Mouse (Mus musculus) heart, embryonic 15.5 days (tissue): ENCODE results near the gene Islr. TPM values are rescaled to one million over a fixed set of nuclear protein-coding genes. Genes with fewer than 3 reads are reported as not detected.

Experiments used
- ATAC-seq: fragments of 200-750 bp; cut with Nextera tagmentation; replicated peaks from 2 replicates; pipeline ENCODE4 v1.8.0; 2017; ENCODE audit warnings: low read depth, moderate TSS enrichment; ENCODE audit not compliant: insufficient number of reproducible peaks, insufficient read depth, low FRiP score
- H3K27ac ChIP-seq: fragments of 300-500 bp; sonication (generic); 2 replicates; pipeline ENCODE4 v1.5.1; 2015; ENCODE audit warnings: mild to moderate bottlenecking, inconsistent platforms
- H3K27me3 ChIP-seq: fragments of 300-500 bp; sonication (generic); 2 replicates; pipeline ENCODE4 v1.6.1; 2015; ENCODE audit warnings: inconsistent platforms
- H3K36me3 ChIP-seq: fragments of 300-500 bp; sonication (generic); 2 replicates; pipeline ENCODE4 v1.6.1; 2015; ENCODE audit warnings: mild to moderate bottlenecking, inconsistent platforms
- H3K4me1 ChIP-seq: fragments of 300-500 bp; sonication (generic); replicated peaks from 2 replicates; pipeline ENCODE4 v1.6.1; 2015; ENCODE audit warnings: inconsistent platforms
- H3K4me2 ChIP-seq: fragments of 300-500 bp; sonication (generic); 2 replicates; pipeline ENCODE4 v1.6.1; 2015; ENCODE audit warnings: inconsistent platforms, mild to moderate bottlenecking, moderate library complexity
- H3K4me3 ChIP-seq: fragments of 300-500 bp; sonication (generic); 2 replicates; pipeline ENCODE4 v1.5.1; 2015; ENCODE audit warnings: mild to moderate bottlenecking, inconsistent platforms
- H3K9ac ChIP-seq: fragments of 300-500 bp; sonication (generic); 2 replicates; pipeline ENCODE4 v1.6.1; 2015; ENCODE audit warnings: mild to moderate bottlenecking, inconsistent platforms
- H3K9me3 ChIP-seq: fragments of 300-500 bp; sonication (generic); replicated peaks from 2 replicates; pipeline ENCODE4 v1.6.1; 2016; ENCODE audit warnings: inconsistent platforms
- WGBS: fragments of 180-500 bp; shearing (Covaris S2); methylation state at CpG from one replicate; pipeline ENCODE4 v1.1.7; 2015; ENCODE audit warnings: mixed read lengths; 5-methylcytosine and 5-hydroxymethylcytosine counted together
- microRNA-seq: library from miRNA; unstranded; fragments of <30 nt; microRNA quantifications from one replicate; pipeline ENCODE4, GENCODE M21; 2016
- polyA plus RNA-seq: library from polyadenylated mRNA; unstranded; fragments of >200 nt; fragmentation: Nextera tagmentation; extraction: Ambion mirVana; gene quantifications from 2 replicates; pipeline ENCODE4 v1.2.1, GENCODE M21; 2015

The Islr gene
- polyA plus RNA-seq, 1 experiment from 2014 or later, result 28.4 TPM

DNA sequence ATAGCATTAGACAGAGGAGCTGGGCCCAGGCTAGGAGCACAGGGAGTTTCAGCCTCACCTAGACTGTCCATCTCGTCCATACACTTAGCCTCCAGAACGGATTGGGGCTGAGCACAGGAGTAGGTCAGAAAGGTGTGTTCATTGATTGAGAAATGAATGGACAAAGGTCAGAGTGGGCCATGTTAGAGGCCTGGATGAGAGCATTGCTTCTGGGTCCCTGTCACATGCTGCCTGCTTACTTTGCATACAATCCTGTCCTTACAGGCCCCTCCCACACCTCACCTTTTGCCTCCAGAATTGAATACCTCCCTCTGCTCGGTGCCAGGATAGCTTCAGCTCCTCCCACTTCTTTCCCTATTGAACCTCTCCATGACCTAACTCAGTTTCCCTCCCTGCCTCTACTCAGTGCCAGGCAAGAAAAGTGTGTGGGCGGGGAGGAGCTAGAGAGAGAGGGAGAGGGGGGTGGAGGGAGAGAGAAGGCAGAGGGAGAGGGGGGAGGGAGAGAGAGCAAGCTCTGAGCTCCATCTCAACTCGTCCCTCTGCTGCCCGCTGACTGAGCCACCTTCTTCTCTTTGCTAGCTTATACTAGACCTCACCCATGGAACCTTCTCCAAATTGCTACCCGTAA lies 88.0 kb downstream of the Islr start:
- Histone ChIP-seq H3K36me3 (no peaks in the 10 kb centered on the region), H3K9ac (no peak overlapping the region), H3K27ac (no peak overlapping the region), H3K4me2 (no peak overlapping the region), H3K27me3 (peaks cover 43% of the 10 kb centered on the region), H3K4me1 (peaks cover 34% of the 10 kb centered on the region), H3K9me3 (no peaks in the 10 kb centered on the region), H3K4me3 (no peak overlapping the region)
- ATAC-seq, result no peak
- 55% methylated on average over 7 of the region's 7 CpGs for WGBS

DNA sequence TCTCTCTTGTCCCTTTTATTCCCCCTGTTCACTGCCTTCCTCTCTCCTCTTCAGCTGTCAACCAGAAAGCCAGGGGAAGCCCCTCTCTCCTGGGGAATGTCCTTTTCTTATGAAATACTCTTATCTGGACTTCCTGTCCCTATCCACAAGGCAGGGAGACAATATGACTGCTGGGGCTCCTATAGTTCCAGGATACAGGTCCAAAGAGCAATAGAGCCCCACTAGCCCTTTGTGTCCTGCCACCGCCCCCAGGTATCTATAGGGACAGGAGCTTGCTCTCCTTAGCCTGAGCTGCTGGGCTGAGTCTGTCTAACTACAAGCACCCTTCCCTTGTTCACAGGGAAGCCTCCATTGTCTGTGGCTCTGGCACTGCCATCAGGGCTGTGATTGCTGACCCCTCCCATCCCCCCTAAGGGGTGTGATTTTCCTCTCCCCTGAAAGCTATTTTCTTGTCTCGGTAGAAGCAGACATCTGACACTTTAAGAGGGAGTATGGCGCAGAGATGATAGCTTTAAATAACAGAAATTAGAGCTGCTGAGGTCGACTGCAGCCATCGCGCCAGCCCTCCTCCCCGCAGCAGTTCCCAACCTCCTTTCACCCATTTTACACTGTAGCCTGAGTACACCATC lies 88.7 kb downstream of the Islr start:
- Histone ChIP-seq H3K4me1 (peaks cover 34% of the 10 kb centered on the region), H3K4me2 (no peak overlapping the region), H3K27me3 (peaks cover 43% of the 10 kb centered on the region), H3K27ac (no peak overlapping the region), H3K36me3 (no peaks in the 10 kb centered on the region), H3K9me3 (no peaks in the 10 kb centered on the region), H3K4me3 (no peak overlapping the region), H3K9ac (no peak overlapping the region)
- WGBS, result 34% methylated on average over 7 of the region's 7 CpGs
- ATAC-seq, result no peak

DNA sequence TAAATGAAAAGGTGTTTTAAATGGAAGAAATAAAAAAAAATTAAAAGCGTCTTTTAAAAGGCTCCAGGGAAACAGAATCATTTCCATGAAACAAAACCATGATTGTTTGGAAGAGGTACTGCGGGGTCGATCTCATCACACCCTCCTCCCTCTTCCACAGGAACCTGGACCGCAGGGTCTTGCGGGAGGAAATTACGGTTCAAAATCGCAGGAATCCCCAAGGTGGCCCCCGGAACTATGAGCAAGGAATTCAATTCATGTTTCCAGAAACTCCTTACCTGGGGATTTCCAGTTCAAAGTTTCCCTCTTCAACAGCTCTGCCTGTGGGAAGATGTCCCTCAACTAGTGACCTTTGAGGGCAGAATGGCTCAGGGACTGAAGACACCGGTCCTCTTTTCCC lies 90.1 kb downstream of the Islr start:
- Histone ChIP-seq H3K9me3 (no peaks in the 10 kb centered on the region), H3K4me2 (peak overlapping the region; percentile 55), H3K4me3 (no peak overlapping the region), H3K27me3 (peaks cover 43% of the 10 kb centered on the region), H3K36me3 (no peaks in the 10 kb centered on the region), H3K27ac (no peak overlapping the region), H3K9ac (no peak overlapping the region), H3K4me1 (peaks cover 31% of the 10 kb centered on the region)
- 21% methylated on average over 9 of the region's 9 CpGs for WGBS
- no peak for ATAC-seq

DNA sequence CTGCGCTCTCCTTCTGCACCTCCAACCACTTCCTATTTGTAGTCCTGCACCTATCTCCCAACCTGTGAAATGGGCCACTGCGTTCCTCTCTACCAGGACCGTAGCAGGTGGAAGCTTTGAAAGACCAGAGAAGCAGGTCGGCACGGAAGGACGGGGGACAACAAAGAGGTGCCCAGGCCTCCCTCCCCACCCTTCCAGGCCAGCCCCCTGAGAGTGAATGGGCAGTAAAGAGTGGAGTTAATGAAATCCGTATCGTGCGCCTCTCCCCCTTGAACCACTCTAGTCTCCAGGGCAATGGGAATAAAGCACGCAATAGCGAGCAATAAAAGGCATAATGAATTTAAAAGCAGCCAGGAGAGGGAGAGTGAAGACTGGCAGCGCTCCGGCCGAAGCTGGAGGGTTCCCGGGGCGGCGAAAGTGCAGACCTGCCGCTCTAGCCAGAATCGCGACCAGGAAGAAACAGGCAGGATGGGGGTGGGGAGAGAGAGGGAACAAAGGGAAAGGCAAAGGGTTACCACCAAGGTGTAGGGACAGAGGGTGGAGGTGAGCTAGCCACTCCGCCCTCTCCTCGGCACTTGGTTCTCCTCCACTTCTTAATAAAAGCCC lies 90.7 kb downstream of the Islr start:
- H3K27ac ChIP-seq, result no peak overlapping the region
- no peaks in the 10 kb centered on the region for H3K9me3 ChIP-seq
- H3K4me2 ChIP-seq, result peak overlapping the region; percentile 55
- no peak for ATAC-seq
- WGBS, result 8% methylated on average over 22 of the region's 22 CpGs
- peaks cover 39% of the 10 kb centered on the region for H3K27me3 ChIP-seq
- H3K4me1 ChIP-seq, result peaks cover 31% of the 10 kb centered on the region
- peak overlapping the region; percentile 26 for H3K4me3 ChIP-seq
- H3K36me3 ChIP-seq, result no peaks in the 10 kb centered on the region
- H3K9ac ChIP-seq, result no peak overlapping the region

DNA sequence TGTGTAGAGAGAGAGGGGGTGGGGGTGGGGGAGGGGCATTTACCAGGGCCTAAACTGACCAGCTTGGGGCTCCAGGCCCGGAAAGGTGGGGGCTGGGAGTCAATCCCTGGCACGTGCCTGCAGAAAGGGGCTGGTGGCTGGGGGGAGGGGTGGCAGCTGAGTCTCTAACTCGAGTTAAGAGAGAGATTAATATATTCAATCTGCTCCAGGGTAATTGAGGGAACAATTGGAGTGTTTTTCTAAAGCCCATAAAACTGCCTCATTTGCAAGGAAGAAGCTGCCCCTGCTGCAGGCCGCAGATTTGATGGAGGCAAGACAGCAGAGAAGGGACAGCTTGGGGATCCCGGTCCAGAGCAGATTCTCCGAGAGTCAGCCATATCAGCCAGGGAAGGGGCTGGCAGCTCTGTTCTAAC lies 91.2 kb downstream of the Islr start:
- peaks cover 37% of the 10 kb centered on the region for H3K27me3 ChIP-seq
- no peak overlapping the region for H3K9ac ChIP-seq
- H3K27ac ChIP-seq, result no peak overlapping the region
- whole genome bisulfite sequencing, result 8% methylated on average over 6 of the region's 6 CpGs
- H3K9me3 ChIP-seq, result no peaks in the 10 kb centered on the region
- no peak for ATAC-seq
- H3K4me1 ChIP-seq, result peaks cover 31% of the 10 kb centered on the region
- H3K4me2 ChIP-seq, result peak overlapping the region; percentile 55; the same call in 1 of the 2 replicates
- H3K36me3 ChIP-seq, result no peaks in the 10 kb centered on the region
- H3K4me3 ChIP-seq, result 0 out of 2 replicates have a peak overlapping the region, but pooled peaks have one; percentile 26

DNA sequence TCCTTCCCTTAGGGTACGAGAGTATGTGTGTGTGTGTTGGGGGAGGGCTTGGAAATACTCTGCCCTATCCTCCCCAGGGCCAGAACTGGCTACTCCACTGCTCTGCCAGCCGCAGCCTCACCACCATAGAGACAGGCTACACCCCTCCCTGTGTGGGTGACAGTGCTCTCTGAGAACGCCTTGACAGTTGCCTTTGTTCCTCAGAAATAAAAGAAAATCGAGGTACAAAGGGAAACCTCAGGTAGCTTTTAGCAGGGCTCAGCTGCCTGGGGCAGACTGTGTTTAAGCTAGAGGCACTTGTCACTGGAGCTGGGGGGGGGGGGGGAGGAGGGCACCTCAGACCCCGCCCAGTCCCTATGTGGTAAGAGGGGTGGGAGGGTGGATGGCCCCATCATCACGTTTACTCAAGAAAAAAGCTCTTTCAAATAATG lies 91.8 kb downstream of the Islr start:
- Histone ChIP-seq H3K4me2 (no peak overlapping the region), H3K27me3 (peaks cover 31% of the 10 kb centered on the region), H3K4me1 (peaks cover 31% of the 10 kb centered on the region), H3K36me3 (no peaks in the 10 kb centered on the region), H3K9me3 (no peaks in the 10 kb centered on the region), H3K27ac (no peak overlapping the region), H3K4me3 (no peak overlapping the region), H3K9ac (no peak overlapping the region)
- ATAC-seq, result no peak
- 33% methylated on average over 6 of the region's 6 CpGs for WGBS

DNA sequence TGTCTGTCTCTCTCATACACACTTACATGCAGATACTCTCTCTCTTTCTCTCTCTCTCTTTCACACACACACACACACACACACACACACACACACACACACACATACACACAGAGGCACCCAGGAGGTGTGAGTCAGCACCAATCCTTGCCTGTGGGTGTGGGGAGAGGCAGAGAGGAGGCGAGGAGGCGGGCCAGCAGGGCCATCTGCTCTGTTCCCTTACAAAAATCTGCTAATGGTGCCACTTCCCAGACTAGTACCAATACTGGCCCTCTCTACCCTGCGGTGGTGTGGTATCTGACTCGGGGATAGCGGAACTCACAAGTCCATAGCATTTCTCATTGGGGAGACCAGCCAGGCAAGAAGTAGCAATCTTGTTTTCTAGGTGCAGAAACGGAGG lies 92.7 kb downstream of the Islr start:
- 66% methylated on average over 6 of the region's 6 CpGs for WGBS
- H3K27ac ChIP-seq, result no peak overlapping the region
- ATAC-seq, result no peak
- H3K4me1 ChIP-seq, result peaks cover 31% of the 10 kb centered on the region
- H3K9ac ChIP-seq, result no peak overlapping the region
- no peak overlapping the region for H3K4me2 ChIP-seq
- no peaks in the 10 kb centered on the region for H3K9me3 ChIP-seq
- no peaks in the 10 kb centered on the region for H3K36me3 ChIP-seq
- peaks cover 29% of the 10 kb centered on the region for H3K27me3 ChIP-seq
- no peak overlapping the region for H3K4me3 ChIP-seq

DNA sequence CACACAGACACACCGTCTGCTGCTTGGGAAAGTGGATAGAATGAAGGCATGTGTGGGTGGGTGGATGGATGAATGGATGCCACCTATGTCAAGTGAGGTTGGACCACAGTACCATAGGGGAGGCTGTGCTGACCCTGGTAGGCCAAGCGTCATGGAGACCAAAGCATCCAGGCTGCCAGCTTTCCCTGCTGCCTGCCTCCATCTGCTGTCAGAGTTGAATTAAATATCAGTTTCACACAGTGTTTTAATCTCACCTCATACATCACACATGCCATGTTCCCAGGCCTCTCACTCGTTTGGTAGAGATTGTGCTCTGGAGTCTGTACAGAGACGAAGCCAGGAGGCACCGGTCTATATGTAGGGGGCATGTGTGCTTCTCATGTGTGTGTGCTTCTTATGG lies 93.3 kb downstream of the Islr start:
- Histone ChIP-seq H3K36me3 (no peaks in the 10 kb centered on the region), H3K4me3 (no peak overlapping the region), H3K9ac (no peak overlapping the region), H3K4me2 (no peak overlapping the region), H3K27ac (no peak overlapping the region), H3K27me3 (peaks cover 30% of the 10 kb centered on the region), H3K9me3 (no peaks in the 10 kb centered on the region), H3K4me1 (peaks cover 29% of the 10 kb centered on the region)
- no peak for ATAC-seq
- WGBS, result 64% methylated on average over 5 of the region's 5 CpGs

DNA sequence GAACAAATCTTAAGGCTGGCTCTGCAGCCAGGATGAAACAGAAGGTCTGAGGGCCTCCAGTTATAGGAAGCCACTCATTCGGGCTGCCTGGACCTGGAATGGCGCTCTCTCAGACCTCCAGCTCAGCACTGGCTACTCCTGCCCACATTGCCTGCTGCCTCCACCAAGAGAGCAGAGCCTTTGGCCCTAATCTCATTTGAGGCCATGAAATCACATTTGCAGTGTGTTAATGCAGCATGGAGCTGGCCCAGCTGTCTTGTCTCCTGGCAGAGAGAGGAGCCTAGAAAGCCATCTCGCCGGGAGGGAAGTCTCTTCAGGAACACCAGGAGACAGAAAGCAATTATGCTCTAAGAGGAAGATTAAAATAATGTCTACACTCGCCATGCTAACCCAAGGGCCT lies 96.6 kb downstream of the Islr start:
- no peaks in the 10 kb centered on the region for H3K4me1 ChIP-seq
- no peak overlapping the region for H3K4me3 ChIP-seq
- H3K4me2 ChIP-seq, result no peak overlapping the region
- H3K9me3 ChIP-seq, result no peaks in the 10 kb centered on the region
- H3K27me3 ChIP-seq, result peaks cover 11% of the 10 kb centered on the region; the same call in 1 of the 2 replicates
- WGBS, result 60% methylated on average over 5 of the region's 5 CpGs
- H3K9ac ChIP-seq, result no peak overlapping the region
- ATAC-seq, result no peak
- no peaks in the 10 kb centered on the region for H3K36me3 ChIP-seq
- H3K27ac ChIP-seq, result no peak overlapping the region

Small RNA genes within 50 kb of the gene (microRNA-seq; reads per million reads assigned to microRNA genes)
- gene Mir6385, result not detected

Other genes starting within 250 kb of the Islr start
- gene Cyp11a1, start 197.9 kb downstream of the Islr start, polyA plus RNA-seq, result 0.29 and 1.3 TPM in 2 replicates
- 0.14 and 0.76 TPM in 2 replicates for gene Stra6, start 140.5 kb downstream of the Islr start, polyA plus RNA-seq
- 0.34 TPM in 1 of 2 replicates, not detected in the other for gene Ccdc33, start 85.5 kb downstream of the Islr start, polyA plus RNA-seq
- 0.20 TPM in 1 of 2 replicates, not detected in the other for gene Islr2, start within 50 bp of the Islr start, polyA plus RNA-seq
- gene Pml, start 45.5 kb upstream of the Islr start, polyA plus RNA-seq, result 10.0 and 15.8 TPM in 2 replicates
- gene Stoml1, start 48.9 kb upstream of the Islr start, polyA plus RNA-seq, result 25.2 and 28.6 TPM in 2 replicates
- 54.6 and 78.1 TPM in 2 replicates for gene Loxl1, start 108.9 kb upstream of the Islr start, polyA plus RNA-seq
- gene Tbc1d21, start 166.1 kb upstream of the Islr start, polyA plus RNA-seq, result not detected in 2 replicates